8 mouse cellular contexts compared by ENCODE assay signal in the genomic region with DNA sequence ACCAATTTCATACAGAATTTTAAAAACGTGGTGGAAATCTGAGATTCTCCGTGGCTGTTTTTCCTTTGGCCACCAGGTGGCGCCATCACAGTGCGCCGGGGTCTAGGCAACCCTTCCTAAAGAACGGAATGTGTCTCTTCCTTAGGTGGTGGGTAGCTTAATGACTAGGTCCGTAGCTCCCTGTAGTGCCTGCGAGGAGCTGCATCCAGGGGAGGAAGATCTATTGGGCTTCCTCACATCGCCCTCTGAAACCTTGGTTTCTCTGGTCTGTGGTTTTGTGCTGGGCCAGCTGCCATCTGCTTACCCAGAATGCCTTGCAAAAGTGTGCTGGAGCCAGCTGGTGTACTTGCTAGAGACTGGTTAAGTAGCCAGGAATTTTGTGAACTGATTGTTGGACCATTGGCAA.
A peak's percentile ranks its signal among the peaks of the same experiment; 100 is the strongest.
DNase-seq lines count a peak whose midpoint lies in the region; ATAC-seq and TF ChIP-seq lines count a peak whose summit lies in the region.

No protein-coding gene starts in this region.

- peak; percentile 91 for TF ChIP-seq CTCF in testis, adult 2 months (IDR thresholded peaks at IDR 0.05; ENCODE audit: control insufficient read depth, insufficient read depth, insufficient replicate concordance, low read depth, low read length)

- H3K4me3 ChIP-seq in embryonic facial prominence, embryonic 13.5 days: no peak overlapping the region
- no peak overlapping the region for H3K4me3 ChIP-seq in limb, embryonic 11.5 days (ENCODE audit: low read depth, low read length)
- H3K4me3 ChIP-seq in midbrain, embryonic 16.5 days (ENCODE audit: low read depth, low read length): no peak overlapping the region
- peak overlapping the region; percentile 54 for H3K4me3 ChIP-seq in testis, adult 2 months (ENCODE audit: control insufficient read depth, low read depth, low read length)

- TF ChIP-seq POLR2A in testis, adult 2 months (IDR thresholded peaks at IDR 0.05; ENCODE audit: control insufficient read depth, low read depth, low read length): no peak

- H3K27ac ChIP-seq in embryonic facial prominence, embryonic 13.5 days: no peak overlapping the region
- H3K27ac ChIP-seq in limb, embryonic 11.5 days (replicated peaks; ENCODE audit: low read depth, low read length): no peak overlapping the region
- no peak overlapping the region for H3K27ac ChIP-seq in midbrain, embryonic 16.5 days (ENCODE audit: low read length)
- no peak overlapping the region for H3K27ac ChIP-seq in testis, adult 2 months (ENCODE audit: control insufficient read depth, insufficient read depth, low read depth, low read length)

- no peaks in the 10 kb centered on the region for H3K9me3 ChIP-seq in embryonic facial prominence, embryonic 13.5 days
- no peaks in the 10 kb centered on the region for H3K9me3 ChIP-seq in limb, embryonic 11.5 days (ENCODE audit: control insufficient read depth, low read length)
- H3K9me3 ChIP-seq in midbrain, embryonic 16.5 days (replicated peaks; ENCODE audit: control insufficient read depth, low read length, poor library complexity, severe bottlenecking): no peaks in the 10 kb centered on the region

- WGBS in embryonic facial prominence, embryonic 13.5 days: 2% methylated on average over 9 of the region's 9 CpGs
- 3% methylated on average over 9 of the region's 9 CpGs for WGBS in limb, embryonic 11.5 days
- WGBS in midbrain, embryonic 16.5 days: 2% methylated on average over 9 of the region's 9 CpGs

- H3K36me3 ChIP-seq in embryonic facial prominence, embryonic 13.5 days: no peaks in the 10 kb centered on the region
- H3K36me3 ChIP-seq in limb, embryonic 11.5 days (ENCODE audit: control insufficient read depth, insufficient read depth, low read length): no peaks in the 10 kb centered on the region
- no peaks in the 10 kb centered on the region for H3K36me3 ChIP-seq in midbrain, embryonic 16.5 days (ENCODE audit: control insufficient read depth, insufficient read depth, low read length)
- no peaks in the 10 kb centered on the region for H3K36me3 ChIP-seq in testis, adult 2 months (ENCODE audit: control insufficient read depth, insufficient read depth, low read length)

- no peak overlapping the region for H3K9ac ChIP-seq in embryonic facial prominence, embryonic 13.5 days
- H3K9ac ChIP-seq in limb, embryonic 11.5 days (ENCODE audit: low read length): no peak overlapping the region
- H3K9ac ChIP-seq in midbrain, embryonic 16.5 days (ENCODE audit: low read depth, low read length): no peak overlapping the region

- DNase-seq in 416B (ENCODE audit: low read depth): peak; percentile 62
- DNase-seq in adrenal gland, postnatal 4 days (ENCODE audit: low spot score in 2 of 2): peak; percentile 16 to 17
- DNase-seq in heart, adult 8-10 months (ENCODE audit: low spot score): peak; percentile 72
- DNase-seq in kidney, adult 8-10 months: peak; percentile 53 to 61
- peak; percentile 82 for DNase-seq in limb, embryonic 11.5 days (ENCODE audit: low spot score)

- peak; percentile 70; the same call in 1 of the 2 replicates for ATAC-seq in embryonic facial prominence, embryonic 13.5 days (ENCODE audit: insufficient number of reproducible peaks, insufficient read depth, low FRiP score, low TSS enrichment, low read depth)
- ATAC-seq in limb, embryonic 11.5 days (ENCODE audit: insufficient number of reproducible peaks, low FRiP score, low TSS enrichment, low read depth): no peak
- peak; percentile 72; the same call in 1 of the 2 replicates for ATAC-seq in midbrain, embryonic 16.5 days

- H3K4me1 ChIP-seq in embryonic facial prominence, embryonic 13.5 days: peaks cover 34% of the 10 kb centered on the region
- peaks cover 3% of the 10 kb centered on the region; the same call in 1 of the 2 replicates for H3K4me1 ChIP-seq in limb, embryonic 11.5 days (ENCODE audit: control insufficient read depth, insufficient read depth, low read length)
- H3K4me1 ChIP-seq in midbrain, embryonic 16.5 days (ENCODE audit: control insufficient read depth, insufficient read depth, low read length): 0 out of 2 replicates have a peak, but pooled peaks cover 2% of the 10 kb centered on the region
- H3K4me1 ChIP-seq in testis, adult 2 months (ENCODE audit: control insufficient read depth, insufficient read depth, low read length): peaks cover 5% of the 10 kb centered on the region; the same call in 1 of the 2 replicates

- peak overlapping the region; percentile 26 for H3K4me2 ChIP-seq in embryonic facial prominence, embryonic 13.5 days
- H3K4me2 ChIP-seq in limb, embryonic 11.5 days (ENCODE audit: low read depth, severe bottlenecking): no peak overlapping the region
- H3K4me2 ChIP-seq in midbrain, embryonic 16.5 days (ENCODE audit: low read length): peak overlapping the region; percentile 38

- H3K27me3 ChIP-seq in embryonic facial prominence, embryonic 13.5 days: peaks cover 6% of the 10 kb centered on the region; the same call in 1 of the 2 replicates
- no peaks in the 10 kb centered on the region for H3K27me3 ChIP-seq in limb, embryonic 11.5 days (ENCODE audit: control insufficient read depth, insufficient read depth, low read length)
- peaks cover 7% of the 10 kb centered on the region; the same call in 1 of the 2 replicates for H3K27me3 ChIP-seq in midbrain, embryonic 16.5 days (ENCODE audit: control insufficient read depth, insufficient read depth, low read depth, low read length)
- H3K27me3 ChIP-seq in testis, adult 2 months (ENCODE audit: control insufficient read depth, insufficient read depth, low read length): no peaks in the 10 kb centered on the region

Comparison
In these comparisons a context has a peak if more than half of its experiments do, and no peak if none do; other contexts are left out.
1. DNase-seq: peak in every context shown above with its lines; median percentile 82 in limb, embryonic 11.5 days; 72 in heart, adult 8-10 months; 62 in 416B; 57 in kidney, adult 8-10 months; 16 in adrenal gland, postnatal 4 days.